Mouse (Mus musculus): Measurements from ENCODE around the gene Olfr74. TPM values are rescaled to one million over a fixed set of nuclear protein-coding genes. Genes with fewer than 3 reads are reported as not detected.
"Not testable (repeated sequence)": the region's sequence is repeated elsewhere in the genome, so short reads cannot be mapped to it uniquely, and the experiment has no call there.

Gene Olfr74
- not detected for total RNA-seq (2021)
- long read RNA-seq, experiment 1, result 0 reads
- long read RNA-seq, experiment 2, result 0 reads

GRCm38 (mm10) chr2:87974563-87974962, at the start of gene Olfr74:
TSS of gene Olfr74 (minus strand) at chr2:87974663.
- DNase-seq (ENCODE audit: low spot score in 2 of 2), result no peak

- DNase-seq (ENCODE audit: low spot score in 2 of 2), result not testable (repeated sequence)
These were observed 48.0 kb upstream of the Olfr74 start, which contains the start of gene Olfr1161 for GRCm38 (mm10) chr2:88022474-88022873. TSS of gene Olfr1161 (plus strand) at chr2:88022774.

- no peak for DNase-seq (ENCODE audit: low spot score in 2 of 2)
These were observed 33.3 kb upstream of the Olfr74 start, which contains the start of gene Olfr1160 for GRCm38 (mm10) chr2:88007515-88008318. TSS of gene Olfr1160 (minus strand) at chr2:88008268.

- no peak for DNase-seq (ENCODE audit: low spot score in 2 of 2)
These were observed 15.3 kb upstream of the Olfr74 start, which contains the start of gene Olfr1158 for GRCm38 (mm10) chr2:87989813-87990212. TSS of gene Olfr1158 (plus strand) at chr2:87990113.

GRCm38 (mm10) chr2:87968199-87968598, 6.3 kb downstream of the Olfr74 start, which contains the start of gene Olfr1157:
TSS of gene Olfr1157 (minus strand) at chr2:87968299.
- no peak for DNase-seq (ENCODE audit: low spot score in 2 of 2)

- no peak for DNase-seq (ENCODE audit: low spot score in 2 of 2)
These were observed 21.5 kb downstream of the Olfr74 start, which contains the start of gene Olfr1156 for GRCm38 (mm10) chr2:87953000-87953399. TSS of gene Olfr1156 (minus strand) at chr2:87953100.

- DNase-seq (ENCODE audit: low spot score in 2 of 2), result no peak
These were observed 29.4 kb downstream of the Olfr74 start, which contains the start of gene Olfr1155 for GRCm38 (mm10) chr2:87945037-87945436. TSS of gene Olfr1155 (minus strand) at chr2:87945137.

Other genes starting within 250 kb of the Olfr74 start
- not detected for gene Olfr1138, start 234.7 kb downstream of the Olfr74 start, total RNA-seq (2021)
- not detected for gene Olfr1140, start 230.9 kb downstream of the Olfr74 start, total RNA-seq (2021)
- not detected for gene Olfr1141, start 220.7 kb downstream of the Olfr74 start, total RNA-seq (2021)
- not detected for gene Olfr152, start 195.2 kb downstream of the Olfr74 start, total RNA-seq (2021)
- not detected for gene Olfr1143, start 174.1 kb downstream of the Olfr74 start, total RNA-seq (2021)
- gene Olfr1145, start 164.8 kb downstream of the Olfr74 start, total RNA-seq (2021), result not detected
- gene Olfr1148, start 144.1 kb downstream of the Olfr74 start, total RNA-seq (2021), result not detected
- not detected for gene Olfr1150-ps1, start 130.7 kb downstream of the Olfr74 start, total RNA-seq (2021)
- not detected for gene Olfr1151, start 118.8 kb downstream of the Olfr74 start, total RNA-seq (2021)
- gene Olfr1152, start 108.2 kb downstream of the Olfr74 start, total RNA-seq (2021), result not detected
- gene Olfr1153, start 79.7 kb downstream of the Olfr74 start, total RNA-seq (2021), result not detected
- not detected for gene Olfr1154, start 69.5 kb downstream of the Olfr74 start, total RNA-seq (2021)
- not detected for gene Olfr1155, start 29.5 kb downstream of the Olfr74 start, total RNA-seq (2021)
- not detected for gene Olfr1156, start 21.6 kb downstream of the Olfr74 start, total RNA-seq (2021)
- not detected for gene Olfr1157, start 6.4 kb downstream of the Olfr74 start, total RNA-seq (2021)
- not detected for gene Olfr1158, start 15.4 kb upstream of the Olfr74 start, total RNA-seq (2021)
- not detected for gene Olfr1160, start 33.6 kb upstream of the Olfr74 start, total RNA-seq (2021)
- not detected for gene Olfr1161, start 48.1 kb upstream of the Olfr74 start, total RNA-seq (2021)
- gene Olfr73, start 63.0 kb upstream of the Olfr74 start, total RNA-seq (2021), result not detected
- not detected for gene Olfr1162, start 76.5 kb upstream of the Olfr74 start, total RNA-seq (2021)
- gene Olfr1163, start 97.2 kb upstream of the Olfr74 start, total RNA-seq (2021), result not detected
- not detected for gene Olfr1164, start 119.3 kb upstream of the Olfr74 start, total RNA-seq (2021)
- gene Olfr1166, start 153.6 kb upstream of the Olfr74 start, total RNA-seq (2021), result not detected
- not detected for gene Olfr1167, start 180.5 kb upstream of the Olfr74 start, total RNA-seq (2021)
- gene Olfr1168, start 207.2 kb upstream of the Olfr74 start, total RNA-seq (2021), result not detected

All from gastrocnemius, postnatal 4 days (tissue).